Mouse (Mus musculus) limb, embryonic 15.5 days (tissue): Measurements from ENCODE around the gene Ntrk2. TPM values are rescaled to one million over a fixed set of nuclear protein-coding genes. Genes with fewer than 3 reads are reported as not detected.

Experiments used
- ATAC-seq: fragments of 200-750 bp; cut with Nextera tagmentation; 2 replicates; pipeline ENCODE4 v1.8.0; 2017; ENCODE audit warnings: low read depth, moderate TSS enrichment; ENCODE audit not compliant: insufficient number of reproducible peaks, low FRiP score, low TSS enrichment
- H3K27ac ChIP-seq: fragments of 300-500 bp; sonication (generic); 2 replicates; pipeline ENCODE4 v1.5.1; 2015; ENCODE audit warnings: moderate library complexity, mild to moderate bottlenecking, inconsistent platforms
- H3K27me3 ChIP-seq: fragments of 300-500 bp; sonication (generic); 2 replicates; pipeline ENCODE4 v1.6.1; 2015; ENCODE audit warnings: inconsistent platforms
- H3K36me3 ChIP-seq: fragments of 300-500 bp; sonication (generic); 2 replicates; pipeline ENCODE4 v1.6.1; 2015; ENCODE audit warnings: inconsistent platforms
- H3K4me1 ChIP-seq: fragments of 300-500 bp; sonication (generic); 2 replicates; pipeline ENCODE4 v1.6.1; 2015; ENCODE audit warnings: inconsistent platforms
- H3K4me2 ChIP-seq: fragments of 300-500 bp; sonication (generic); 2 replicates; pipeline ENCODE4 v1.6.1; 2015; ENCODE audit warnings: mild to moderate bottlenecking, inconsistent platforms
- H3K4me3 ChIP-seq: fragments of 300-500 bp; sonication (generic); 2 replicates; pipeline ENCODE4 v1.5.1; 2015; ENCODE audit warnings: mild to moderate bottlenecking, inconsistent platforms
- H3K9ac ChIP-seq: fragments of 300-500 bp; sonication (generic); 2 replicates; pipeline ENCODE4 v1.6.1; 2015; ENCODE audit warnings: inconsistent platforms
- H3K9me3 ChIP-seq: fragments of 300-500 bp; sonication (generic); 2 replicates; pipeline ENCODE4 v1.6.1; 2016; ENCODE audit warnings: inconsistent platforms
- WGBS: fragments of 180-500 bp; shearing (Covaris S2); methylation state at CpG from one replicate; pipeline ENCODE4 v1.1.7; 2015; 5-methylcytosine and 5-hydroxymethylcytosine counted together
- polyA plus RNA-seq: library from polyadenylated mRNA; unstranded; fragments of >200 nt; fragmentation: Nextera tagmentation; extraction: Ambion mirVana; gene quantifications from 2 replicates; pipeline ENCODE4 v1.2.1, GENCODE M21; 2015

The Ntrk2 gene
- polyA plus RNA-seq, 1 experiment from 2014 or later: 17.9 TPM

- WGBS: 54% methylated on average over 4 of the region's 4 CpGs
- Histone ChIP-seq H3K4me1 (peaks cover 5% of the 10 kb centered on the region; the same call in 1 of the 2 replicates), H3K36me3 (no peaks in the 10 kb centered on the region), H3K4me2 (no peak overlapping the region), H3K27me3 (no peaks in the 10 kb centered on the region), H3K4me3 (no peak overlapping the region), H3K27ac (no peak overlapping the region), H3K9ac (no peak overlapping the region), H3K9me3 (no peaks in the 10 kb centered on the region)
- no peak for ATAC-seq
Observed at GRCm38 (mm10) chr13:58933126-58933525, 126.8 kb downstream of the Ntrk2 start.

GRCm38 (mm10) chr13:58934576-58935110 lies 128.3 kb downstream of the Ntrk2 start:
- H3K27ac ChIP-seq: no peak overlapping the region
- ATAC-seq: no peak
- H3K4me2 ChIP-seq: no peak overlapping the region
- no peaks in the 10 kb centered on the region for H3K27me3 ChIP-seq
- H3K4me1 ChIP-seq: peaks cover 5% of the 10 kb centered on the region; the same call in 1 of the 2 replicates
- no peak overlapping the region for H3K9ac ChIP-seq
- H3K36me3 ChIP-seq: no peaks in the 10 kb centered on the region
- no peaks in the 10 kb centered on the region for H3K9me3 ChIP-seq
- 78% methylated on average over 3 of the region's 3 CpGs for WGBS
- no peak overlapping the region for H3K4me3 ChIP-seq

GRCm38 (mm10) chr13:58935956-58936495 lies 129.7 kb downstream of the Ntrk2 start:
- no peak overlapping the region for H3K27ac ChIP-seq
- ATAC-seq: no peak

GRCm38 (mm10) chr13:58937884-58938283 lies 131.5 kb downstream of the Ntrk2 start:
- peaks cover 8% of the 10 kb centered on the region; the same call in 1 of the 2 replicates for H3K4me1 ChIP-seq
- H3K4me3 ChIP-seq: no peak overlapping the region
- no peak overlapping the region for H3K27ac ChIP-seq
- H3K4me2 ChIP-seq: no peak overlapping the region
- 0 out of 2 replicates have a peak, but pooled peaks cover 2% of the 10 kb centered on the region for H3K27me3 ChIP-seq
- H3K9me3 ChIP-seq: no peaks in the 10 kb centered on the region
- WGBS: 89% methylated on average over 12 of the region's 12 CpGs
- ATAC-seq: no peak
- H3K36me3 ChIP-seq: no peaks in the 10 kb centered on the region
- no peak overlapping the region for H3K9ac ChIP-seq

More at GRCm38 (mm10) chr13:58935956-58936495, 129.7 kb downstream of the Ntrk2 start:
- Histone ChIP-seq H3K9ac (no peak overlapping the region), H3K27me3 (no peaks in the 10 kb centered on the region), H3K4me3 (no peak overlapping the region), H3K9me3 (no peaks in the 10 kb centered on the region), H3K4me2 (no peak overlapping the region), H3K4me1 (peaks cover 8% of the 10 kb centered on the region; the same call in 1 of the 2 replicates), H3K36me3 (no peaks in the 10 kb centered on the region)
- WGBS: 11% methylated on average over 8 of the region's 8 CpGs

- no peak overlapping the region for H3K4me2 ChIP-seq
- H3K36me3 ChIP-seq: no peaks in the 10 kb centered on the region
- no peaks in the 10 kb centered on the region for H3K9me3 ChIP-seq
- no peak overlapping the region for H3K9ac ChIP-seq
- ATAC-seq: no peak
- no peak overlapping the region for H3K4me3 ChIP-seq
- no peak overlapping the region for H3K27ac ChIP-seq
- WGBS: 59% methylated on average over 4 of the region's 4 CpGs
- H3K4me1 ChIP-seq: peaks cover 8% of the 10 kb centered on the region; the same call in 1 of the 2 replicates
- 0 out of 2 replicates have a peak, but pooled peaks cover 2% of the 10 kb centered on the region for H3K27me3 ChIP-seq
Observed at GRCm38 (mm10) chr13:58938464-58938863, 132.1 kb downstream of the Ntrk2 start.

GRCm38 (mm10) chr13:58940208-58940607 lies 133.8 kb downstream of the Ntrk2 start:
- Histone ChIP-seq H3K4me2 (no peak overlapping the region), H3K27ac (no peak overlapping the region), H3K4me1 (peaks cover 8% of the 10 kb centered on the region; the same call in 1 of the 2 replicates), H3K36me3 (no peaks in the 10 kb centered on the region), H3K4me3 (no peak overlapping the region), H3K9ac (no peak overlapping the region), H3K27me3 (0 out of 2 replicates have a peak, but pooled peaks cover 2% of the 10 kb centered on the region), H3K9me3 (no peaks in the 10 kb centered on the region)
- WGBS: 64% methylated on average over 6 of the region's 6 CpGs
- no peak for ATAC-seq

GRCm38 (mm10) chr13:58940798-58941197 lies 134.4 kb downstream of the Ntrk2 start:
- 52% methylated on average over 7 of the region's 7 CpGs for WGBS
- H3K4me1 ChIP-seq: 0 out of 2 replicates have a peak, but pooled peaks cover 6% of the 10 kb centered on the region
- H3K4me3 ChIP-seq: no peak overlapping the region
- H3K9me3 ChIP-seq: no peaks in the 10 kb centered on the region
- no peaks in the 10 kb centered on the region for H3K36me3 ChIP-seq
- 0 out of 2 replicates have a peak, but pooled peaks cover 2% of the 10 kb centered on the region for H3K27me3 ChIP-seq
- no peak for ATAC-seq
- no peak overlapping the region for H3K27ac ChIP-seq
- H3K9ac ChIP-seq: no peak overlapping the region
- no peak overlapping the region for H3K4me2 ChIP-seq

GRCm38 (mm10) chr13:58945781-58946180 lies 139.4 kb downstream of the Ntrk2 start:
- no peak overlapping the region for H3K4me2 ChIP-seq
- H3K4me1 ChIP-seq: 0 out of 2 replicates have a peak, but pooled peaks cover under 1% of the 10 kb centered on the region
- H3K27ac ChIP-seq: no peak overlapping the region
- H3K36me3 ChIP-seq: no peaks in the 10 kb centered on the region
- no peak overlapping the region for H3K4me3 ChIP-seq
- 55% methylated on average over 6 of the region's 6 CpGs for WGBS
- H3K9ac ChIP-seq: no peak overlapping the region
- no peaks in the 10 kb centered on the region for H3K9me3 ChIP-seq
- H3K27me3 ChIP-seq: 0 out of 2 replicates have a peak, but pooled peaks cover 2% of the 10 kb centered on the region
- no peak for ATAC-seq

- no peak overlapping the region for H3K9ac ChIP-seq
- H3K36me3 ChIP-seq: no peaks in the 10 kb centered on the region
- 0 out of 2 replicates have a peak, but pooled peaks cover under 1% of the 10 kb centered on the region for H3K27me3 ChIP-seq
- H3K27ac ChIP-seq: no peak overlapping the region
- H3K9me3 ChIP-seq: no peaks in the 10 kb centered on the region
- H3K4me2 ChIP-seq: no peak overlapping the region
- 66% methylated on average over 6 of the region's 6 CpGs for WGBS
- no peak for ATAC-seq
- H3K4me1 ChIP-seq: no peaks in the 10 kb centered on the region
- H3K4me3 ChIP-seq: no peak overlapping the region
Observed at GRCm38 (mm10) chr13:58946589-58946988, 140.2 kb downstream of the Ntrk2 start.

GRCm38 (mm10) chr13:58947056-58947455 lies 140.7 kb downstream of the Ntrk2 start:
- no peaks in the 10 kb centered on the region for H3K36me3 ChIP-seq
- no peaks in the 10 kb centered on the region for H3K9me3 ChIP-seq
- H3K4me1 ChIP-seq: no peaks in the 10 kb centered on the region
- H3K27me3 ChIP-seq: no peaks in the 10 kb centered on the region
- ATAC-seq: no peak
- no peak overlapping the region for H3K4me3 ChIP-seq
- no peak overlapping the region for H3K27ac ChIP-seq
- H3K4me2 ChIP-seq: no peak overlapping the region
- no peak overlapping the region for H3K9ac ChIP-seq
- WGBS: 57% methylated on average over 9 of the region's 9 CpGs

- H3K9me3 ChIP-seq: no peaks in the 10 kb centered on the region
- no peak overlapping the region for H3K27ac ChIP-seq
- H3K27me3 ChIP-seq: no peaks in the 10 kb centered on the region
- H3K4me1 ChIP-seq: no peaks in the 10 kb centered on the region
- H3K36me3 ChIP-seq: no peaks in the 10 kb centered on the region
- ATAC-seq: no peak
- no peak overlapping the region for H3K9ac ChIP-seq
- 27% methylated on average over 4 of the region's 4 CpGs for WGBS
- H3K4me2 ChIP-seq: no peak overlapping the region
- H3K4me3 ChIP-seq: no peak overlapping the region
Observed at GRCm38 (mm10) chr13:58954331-58954730, 148.0 kb downstream of the Ntrk2 start.

- Histone ChIP-seq H3K4me1 (no peaks in the 10 kb centered on the region), H3K9ac (no peak overlapping the region), H3K27me3 (no peaks in the 10 kb centered on the region), H3K36me3 (no peaks in the 10 kb centered on the region), H3K4me2 (no peak overlapping the region), H3K27ac (no peak overlapping the region), H3K9me3 (no peaks in the 10 kb centered on the region), H3K4me3 (no peak overlapping the region)
- no peak for ATAC-seq
- WGBS: 16% methylated on average over 6 of the region's 6 CpGs
Observed at GRCm38 (mm10) chr13:58954764-58955163, 148.4 kb downstream of the Ntrk2 start.
